Mouse (Mus musculus): Measurements from ENCODE around the gene Olfml2b. TPM values are rescaled to one million over a fixed set of nuclear protein-coding genes. Genes with fewer than 3 reads are reported as not detected.

Olfml2b gene
- total RNA-seq (2023), result not detected

DNA sequence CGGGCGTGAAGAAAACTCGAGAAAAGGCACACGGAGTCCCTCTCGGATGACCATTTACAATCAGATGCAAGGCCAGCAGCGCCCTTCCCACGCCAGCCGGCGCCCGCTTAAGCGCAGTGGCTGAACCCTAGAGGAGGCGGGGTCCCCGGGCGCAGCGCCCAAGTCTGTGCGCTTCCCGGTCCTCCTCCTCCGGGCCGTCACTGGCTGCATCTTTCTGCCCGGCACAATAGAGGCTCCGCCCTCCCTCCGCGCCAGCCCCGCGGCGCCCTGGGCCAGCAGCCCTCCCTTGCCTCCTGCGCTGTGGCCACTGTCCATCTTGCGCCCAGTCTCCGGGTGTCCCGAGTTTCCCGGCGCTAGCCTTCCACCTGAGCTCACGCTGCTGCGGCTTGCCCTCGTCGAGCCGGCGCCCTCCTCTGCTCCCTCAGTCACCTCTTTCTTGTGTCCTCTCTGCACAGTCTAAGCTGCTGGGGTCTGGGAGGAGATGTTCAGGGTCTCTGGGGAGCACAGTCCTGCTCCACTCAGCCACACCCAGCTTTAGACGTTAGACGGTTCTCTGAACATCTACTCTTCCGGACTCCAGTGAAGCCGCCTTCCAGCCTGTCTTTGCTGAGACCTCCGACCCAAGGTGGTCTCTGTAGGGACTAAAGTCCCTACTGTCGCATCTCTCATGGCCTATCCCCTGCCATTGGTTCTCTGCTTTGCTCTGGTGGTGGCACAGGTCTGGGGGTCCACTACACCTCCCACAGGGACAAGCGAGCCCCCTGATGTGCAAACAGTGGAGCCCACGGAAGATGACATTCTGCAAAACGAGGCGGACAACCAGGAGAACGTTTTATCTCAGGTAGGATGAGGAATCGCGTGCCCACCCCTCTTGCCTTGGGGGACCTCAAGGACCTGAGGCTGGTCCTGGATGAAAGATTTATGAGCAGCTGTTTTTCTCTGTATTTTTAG lies at the start of gene Olfml2b:
Olfml2b (plus strand) TSS at position 278 of the 951 bp plus-strand sequence.

Other genes with a start within 250 kb of the Olfml2b start
- 3.1 TPM for gene Nos1ap, start 54.7 kb upstream of the Olfml2b start, total RNA-seq (2023)
- 8.4 TPM for gene Atf6, start 223.2 kb downstream of the Olfml2b start, total RNA-seq (2023)
- gene Gm26620, start 240.5 kb downstream of the Olfml2b start, total RNA-seq (2023), result not detected
- 21.9 TPM for gene Dusp12, start 241.0 kb downstream of the Olfml2b start, total RNA-seq (2023)